Mouse (Mus musculus): Measurements from ENCODE around the gene Kcnh3. TPM values are rescaled to one million over a fixed set of nuclear protein-coding genes. Genes with fewer than 3 reads are reported as not detected.
"Not testable (repeated sequence)": the region's sequence is repeated elsewhere in the genome, so short reads cannot be mapped to it uniquely, and the experiment has no call there.

The Kcnh3 gene
- total RNA-seq, 2 experiments from 2014 or later, result not detected

DNA sequence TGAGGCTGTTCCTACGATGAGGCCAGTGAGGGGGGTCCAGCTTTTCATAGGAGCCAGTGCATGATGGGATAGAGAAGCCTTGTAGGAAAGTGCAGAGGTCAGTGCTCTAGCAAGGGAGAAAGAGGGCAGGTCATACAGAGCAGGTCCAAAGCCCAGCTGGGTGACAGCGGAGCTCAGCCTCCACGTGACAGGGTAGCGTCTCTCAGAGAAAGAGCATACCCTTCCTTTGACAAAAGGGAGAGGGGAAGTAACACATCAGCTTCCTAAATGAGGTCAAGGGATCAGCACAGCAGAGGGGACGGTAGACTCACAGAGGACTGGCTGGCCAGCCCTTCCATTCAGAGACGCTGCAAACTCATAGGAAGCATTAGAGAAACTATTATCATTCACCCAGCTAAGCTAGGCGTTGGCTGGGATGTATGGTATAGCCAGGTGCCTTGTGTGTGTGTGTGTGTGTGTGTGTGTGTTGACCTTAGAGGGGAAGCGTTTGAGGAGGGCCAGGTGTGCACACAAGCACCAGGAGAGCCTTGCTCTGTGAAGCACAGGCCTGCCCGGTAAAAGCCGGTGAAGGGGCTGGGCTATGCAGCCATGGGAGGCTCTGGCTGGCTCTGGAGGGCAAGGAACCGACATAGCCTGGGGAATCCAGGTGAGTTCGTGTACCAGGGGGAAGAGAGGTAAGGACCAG, 9.8 kb downstream of the Kcnh3 start:
- ATAC-seq (replicated peaks; ENCODE audit: low FRiP score, poor library complexity, severe bottlenecking), result no peak

DNA sequence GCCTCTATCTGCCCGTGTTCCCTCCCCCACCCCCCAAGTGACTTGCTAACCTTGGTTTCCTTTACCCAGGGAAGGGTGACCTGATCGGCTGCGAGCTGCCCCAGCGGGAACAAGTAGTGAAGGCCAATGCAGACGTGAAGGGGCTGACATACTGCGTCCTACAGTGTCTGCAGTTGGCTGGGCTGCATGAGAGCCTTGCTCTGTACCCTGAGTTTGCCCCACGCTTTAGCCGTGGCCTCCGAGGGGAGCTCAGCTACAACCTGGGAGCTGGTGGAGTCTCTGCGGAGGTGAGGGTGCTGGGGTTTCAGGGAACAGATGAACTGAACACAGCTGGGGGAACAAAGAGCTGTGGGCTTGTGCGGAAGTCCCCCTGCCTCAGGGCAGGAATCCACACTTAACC, 13.3 kb downstream of the Kcnh3 start:
- no peak for ATAC-seq (replicated peaks; ENCODE audit: low FRiP score, poor library complexity, severe bottlenecking)

DNA sequence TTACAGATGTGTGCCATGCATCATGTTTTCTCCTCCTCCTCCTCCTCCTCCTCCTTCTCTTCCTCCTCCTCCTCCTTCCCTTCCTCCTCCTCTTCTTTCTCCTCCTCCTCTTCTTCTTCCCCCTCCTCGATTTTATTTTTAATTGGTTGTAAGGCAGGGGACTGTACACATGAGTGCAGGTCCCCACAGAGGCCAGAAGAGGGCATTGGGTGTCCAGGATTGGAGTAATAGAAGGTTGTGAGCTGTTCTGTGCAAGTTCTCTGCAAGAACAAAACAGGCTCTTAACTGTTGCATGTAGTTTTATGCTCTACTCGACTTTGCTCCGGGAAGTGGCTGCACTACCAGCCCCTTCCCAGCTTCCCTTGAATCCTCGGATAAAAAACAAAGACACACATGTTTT, 15.5 kb downstream of the Kcnh3 start:
- ATAC-seq (replicated peaks; ENCODE audit: low FRiP score, poor library complexity, severe bottlenecking), result no peak

DNA sequence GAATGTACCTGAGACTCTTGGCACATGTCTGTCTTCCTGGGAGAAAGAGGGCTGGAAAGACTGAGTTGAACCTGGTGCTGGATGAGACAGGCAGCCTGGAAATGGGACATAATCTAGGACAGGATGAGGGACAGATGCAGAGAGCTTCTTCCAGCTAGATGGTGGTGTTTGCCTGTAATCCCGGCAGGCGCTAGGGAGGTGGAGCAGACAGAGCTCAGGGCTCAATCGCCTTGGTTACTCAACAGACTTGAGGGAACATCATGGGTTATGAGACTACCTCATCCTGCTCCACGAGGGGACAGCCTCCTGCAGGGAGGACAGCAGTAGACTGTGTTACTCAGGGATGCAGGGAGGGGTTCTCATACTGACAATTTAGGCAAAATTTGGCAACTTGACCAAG, 16.6 kb downstream of the Kcnh3 start:
- ATAC-seq (replicated peaks; ENCODE audit: low FRiP score, poor library complexity, severe bottlenecking), result no peak

DNA sequence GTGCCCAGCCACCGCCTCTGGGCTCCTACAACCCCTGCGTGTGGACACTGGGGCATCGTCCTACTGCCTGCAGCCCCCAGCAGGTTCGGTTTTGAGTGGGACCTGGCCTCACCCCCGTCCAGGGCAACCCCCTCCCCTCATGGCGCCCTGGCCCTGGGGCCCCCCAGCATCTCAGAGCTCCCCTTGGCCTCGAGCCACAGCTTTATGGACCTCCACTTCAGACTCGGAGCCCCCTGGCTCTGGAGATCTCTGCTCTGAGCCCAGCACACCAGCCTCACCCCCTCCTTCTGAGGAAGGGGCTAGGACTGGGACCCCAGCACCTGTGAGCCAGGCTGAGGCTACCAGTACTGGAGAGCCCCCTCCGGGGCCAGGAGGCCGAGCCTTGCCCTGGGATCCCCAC, 17.4 kb downstream of the Kcnh3 start:
- ATAC-seq (replicated peaks; ENCODE audit: low FRiP score, poor library complexity, severe bottlenecking), result no peak

DNA sequence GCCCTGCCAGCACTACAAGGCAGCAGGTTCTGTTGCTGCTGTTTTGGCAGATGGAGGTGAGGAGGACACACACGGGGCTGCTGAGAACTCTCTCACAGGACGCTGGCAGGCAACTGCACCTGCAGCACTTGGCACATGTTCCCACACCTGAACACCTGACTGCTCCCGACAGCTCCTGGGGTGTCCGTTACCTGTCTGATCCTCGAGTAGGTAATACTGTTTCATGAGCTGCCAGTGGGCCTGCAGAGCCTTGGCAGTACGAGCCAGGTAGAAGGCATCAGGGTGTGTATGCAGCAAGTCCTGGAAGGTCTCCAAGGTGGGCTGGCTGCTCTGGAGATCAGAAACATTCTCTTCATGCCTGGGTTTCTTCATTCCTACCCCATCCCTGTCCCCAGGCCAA, 22.1 kb downstream of the Kcnh3 start:
- not testable (repeated sequence) for ATAC-seq (replicated peaks; ENCODE audit: low FRiP score, poor library complexity, severe bottlenecking)

DNA sequence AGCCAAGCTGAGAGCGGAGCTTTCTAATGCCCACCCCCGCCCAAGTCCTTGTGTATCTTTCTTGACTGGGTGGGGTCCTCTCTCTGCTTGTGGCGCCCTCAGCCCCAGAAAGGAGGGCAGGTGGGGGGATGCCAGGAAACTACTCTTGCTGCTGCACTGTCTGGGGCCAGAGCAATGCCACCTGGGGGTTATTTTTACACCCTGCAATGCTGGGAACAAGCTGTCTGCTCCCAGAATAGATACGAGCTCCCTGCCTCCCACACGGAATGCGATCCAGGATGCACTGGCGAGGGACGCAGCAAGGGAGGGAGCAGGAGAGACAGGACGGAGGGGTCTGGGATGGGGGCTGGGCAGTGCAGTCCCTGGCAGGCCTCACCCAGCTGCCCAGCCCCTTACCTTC, 24.3 kb downstream of the Kcnh3 start:
- no peak for ATAC-seq (replicated peaks; ENCODE audit: low FRiP score, poor library complexity, severe bottlenecking)

DNA sequence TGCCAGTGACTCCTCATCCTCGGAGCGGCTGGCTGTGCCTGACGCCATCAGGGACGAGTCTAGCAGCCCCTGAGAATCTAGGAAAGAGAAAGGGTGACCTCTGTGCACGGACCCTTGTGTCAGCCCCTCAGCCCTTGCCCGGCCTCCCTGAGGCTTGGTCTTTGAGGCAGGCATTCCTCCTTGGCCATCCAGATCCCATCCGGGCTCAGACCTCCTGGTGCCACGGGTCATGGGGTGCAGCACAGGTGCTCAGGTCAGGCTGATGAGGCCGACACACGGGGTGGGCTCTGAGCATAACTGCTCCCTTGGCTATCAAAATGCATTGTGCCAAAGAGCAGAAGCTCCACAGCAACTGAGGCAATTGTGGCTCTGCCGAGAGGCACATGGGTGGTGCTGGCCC, 25.3 kb downstream of the Kcnh3 start:
- no peak for ATAC-seq (replicated peaks; ENCODE audit: low FRiP score, poor library complexity, severe bottlenecking)

DNA sequence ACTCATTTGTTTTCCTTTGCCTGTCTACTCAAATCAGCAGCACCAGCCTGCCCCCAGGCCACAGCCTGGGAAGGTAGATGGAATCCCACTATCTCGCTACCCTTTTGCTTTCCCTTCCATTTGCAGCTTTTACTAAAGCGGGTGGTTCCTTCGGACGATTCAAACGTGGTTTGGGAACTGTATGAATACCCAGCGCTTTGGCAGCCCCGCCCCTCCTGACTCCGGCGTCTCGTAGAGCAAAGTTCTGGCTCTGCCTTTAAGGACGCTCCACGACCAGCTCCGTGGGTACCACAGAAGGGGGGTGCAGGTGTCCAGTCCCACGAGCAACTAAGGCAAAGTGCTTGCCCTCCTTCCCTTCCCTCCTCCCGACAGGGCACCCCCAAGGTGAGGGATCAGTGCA, 26.4 kb downstream of the Kcnh3 start:
- peak; percentile 41 for ATAC-seq (replicated peaks; ENCODE audit: low FRiP score, poor library complexity, severe bottlenecking)

DNA sequence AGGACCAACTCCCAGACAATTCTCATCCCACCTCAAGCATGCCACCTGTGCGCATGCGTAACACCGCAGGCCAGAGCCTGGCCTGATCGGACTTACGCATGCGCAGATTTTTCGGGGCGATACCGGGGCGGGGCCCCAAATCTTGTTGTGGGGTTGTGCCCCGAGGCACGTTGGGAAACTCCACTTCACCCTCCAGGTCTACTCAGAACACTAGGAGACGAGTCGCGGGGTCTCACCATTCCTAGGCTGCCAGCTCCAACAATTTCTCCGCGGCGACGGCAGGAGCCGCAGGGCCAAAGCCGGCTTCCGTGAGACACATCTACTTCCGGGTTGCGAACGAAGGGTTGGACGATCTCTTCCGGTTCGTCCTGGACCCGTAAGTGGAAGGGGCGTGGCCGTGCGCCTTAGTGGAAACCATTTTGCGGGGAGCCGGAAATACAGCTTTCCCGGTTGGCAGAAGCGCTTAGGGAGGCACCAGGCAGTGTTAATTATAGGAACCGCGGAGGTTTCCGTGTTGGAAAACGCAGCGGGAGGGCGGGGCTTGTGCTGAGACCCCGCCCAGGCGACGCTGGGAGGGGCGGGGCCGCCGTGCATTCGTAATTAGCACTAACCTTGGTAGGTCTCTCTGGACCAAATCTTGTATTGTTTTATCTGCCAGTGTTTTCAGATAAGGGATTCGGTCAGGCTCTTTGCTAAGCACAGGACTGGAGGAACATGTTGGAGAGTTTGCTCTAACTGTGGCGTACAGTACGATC, 27.1 kb downstream of the Kcnh3 start, which contains the start of gene Mcrs1:
TSS of gene Mcrs1 (minus strand) at position 336 of the 755 bp plus-strand sequence.
- peak; percentile 91 for ATAC-seq (replicated peaks; ENCODE audit: low FRiP score, poor library complexity, severe bottlenecking)

DNA sequence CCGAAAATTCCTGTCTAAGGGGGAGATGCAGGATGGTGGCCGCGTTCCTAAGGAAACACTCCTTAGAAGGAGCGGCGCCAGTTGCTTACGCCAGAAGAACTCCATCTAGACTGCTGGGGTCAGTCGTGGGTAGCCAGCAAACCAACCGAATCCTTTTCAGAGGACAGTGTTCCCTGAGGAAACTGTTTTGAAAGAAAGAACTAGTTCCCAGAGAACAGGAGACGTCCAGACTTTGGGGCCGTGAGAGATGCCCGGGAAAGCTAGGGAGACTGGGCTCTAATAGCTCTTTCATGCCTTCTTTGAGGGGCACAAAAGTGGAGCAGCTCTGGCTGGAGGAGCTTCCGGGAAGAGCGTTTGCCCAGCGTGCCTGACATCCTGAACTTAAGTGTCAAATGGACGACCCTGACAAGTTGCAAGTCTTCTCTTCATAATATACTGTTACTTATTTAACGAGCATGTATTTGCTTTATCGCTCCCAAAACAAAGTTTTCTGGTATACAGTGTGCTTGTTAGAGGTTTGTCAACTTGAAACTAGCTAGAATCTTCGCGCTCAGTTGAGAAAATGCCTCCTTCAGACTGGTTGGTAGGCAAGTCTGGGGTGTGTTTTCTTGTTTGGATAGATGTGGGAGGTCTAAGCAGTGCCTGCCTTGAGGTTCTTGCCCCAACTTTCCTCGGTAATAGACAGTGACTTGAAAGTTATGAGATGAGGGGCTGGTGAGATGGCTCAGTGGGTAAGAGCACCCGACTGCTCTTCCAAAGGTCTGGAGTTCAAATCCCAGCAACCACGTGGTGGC, 27.9 kb downstream of the Kcnh3 start:
- peak; percentile 26 for ATAC-seq (replicated peaks; ENCODE audit: low FRiP score, poor library complexity, severe bottlenecking)

DNA sequence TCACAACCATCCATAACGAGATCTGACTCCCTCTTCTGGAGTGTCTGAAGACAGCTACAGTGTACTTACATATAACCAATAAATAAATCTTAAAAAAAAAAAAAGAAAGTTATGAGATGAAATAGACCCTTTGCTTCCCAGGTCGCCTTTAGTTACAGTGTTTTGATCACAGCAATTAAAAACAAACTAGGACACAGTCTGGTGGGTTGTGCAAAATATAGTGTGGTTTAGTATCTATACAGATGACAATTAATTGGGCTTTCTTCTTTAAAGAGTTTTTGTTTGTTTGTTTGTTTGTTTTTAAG, 28.5 kb downstream of the Kcnh3 start:
- not testable (repeated sequence) for ATAC-seq (replicated peaks; ENCODE audit: low FRiP score, poor library complexity, severe bottlenecking)

DNA sequence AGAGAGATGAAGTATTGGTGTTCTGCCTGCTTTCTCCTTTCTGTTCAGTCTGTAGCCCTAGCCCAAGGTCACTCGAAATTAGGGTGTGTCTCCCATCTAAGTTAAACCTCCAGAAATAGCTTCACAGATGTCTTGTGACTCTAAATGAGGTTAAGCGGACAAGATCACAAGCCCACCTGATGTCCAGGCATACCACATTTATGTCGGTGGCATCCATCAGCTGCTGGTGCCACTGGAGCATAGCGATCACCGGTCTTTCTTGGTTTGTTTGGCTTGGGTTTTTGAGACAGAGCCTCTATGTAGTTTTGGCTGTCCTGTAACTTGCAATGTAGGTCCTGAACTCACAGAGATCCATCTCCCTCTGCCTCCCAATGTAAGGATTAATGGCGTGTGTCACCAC, 29.1 kb downstream of the Kcnh3 start:
- no peak for ATAC-seq (replicated peaks; ENCODE audit: low FRiP score, poor library complexity, severe bottlenecking)

DNA sequence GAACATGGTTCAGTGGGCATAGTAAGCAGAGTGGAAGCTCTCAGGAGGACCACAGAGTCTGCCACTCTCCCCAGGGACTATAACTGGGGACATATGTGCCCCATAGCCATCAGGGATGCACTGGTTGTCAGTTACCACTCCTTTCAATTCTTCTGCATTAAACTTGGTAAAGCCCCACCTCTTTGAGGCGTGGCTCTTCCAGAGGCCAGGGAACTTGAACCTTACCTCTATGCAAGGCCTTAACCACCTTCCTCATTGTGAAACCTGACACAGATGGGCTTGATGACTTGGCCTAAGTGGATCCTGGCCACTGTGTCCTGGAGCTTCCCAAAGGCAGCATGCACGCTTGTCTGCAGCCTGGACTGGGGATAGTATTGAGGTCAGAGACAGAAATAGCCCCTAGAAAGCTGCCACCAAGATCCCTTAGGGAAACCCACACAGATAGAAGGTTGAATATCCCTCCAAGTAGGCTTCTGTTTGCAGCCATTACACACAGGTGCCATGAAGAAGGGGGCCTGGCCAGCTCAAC, 29.9 kb downstream of the Kcnh3 start:
- no peak for ATAC-seq (replicated peaks; ENCODE audit: low FRiP score, poor library complexity, severe bottlenecking)

DNA sequence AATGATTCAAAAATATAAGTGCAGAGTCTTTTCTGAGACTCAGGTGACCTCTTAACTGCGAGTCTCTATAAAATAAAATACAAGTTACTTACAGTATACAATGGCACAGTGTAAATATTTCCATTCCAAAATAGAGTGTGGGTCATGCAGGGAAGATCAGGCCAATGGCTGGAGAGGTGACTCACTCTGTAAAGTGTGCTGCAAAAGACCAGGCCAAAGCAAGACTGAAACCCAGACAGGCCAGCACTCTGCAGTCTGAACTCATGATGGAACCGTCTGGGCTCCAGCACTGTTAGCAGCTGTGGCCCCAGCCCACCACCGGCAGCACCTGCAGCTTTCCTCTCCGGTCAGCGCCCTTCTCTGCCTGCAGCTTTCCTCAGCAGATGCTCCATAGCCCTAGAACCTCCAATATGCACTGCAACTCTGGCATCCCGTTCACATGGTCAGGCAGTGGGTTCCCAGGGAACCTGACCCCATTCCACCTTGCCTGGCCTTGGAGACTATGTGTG, 30.6 kb downstream of the Kcnh3 start:
- ATAC-seq (replicated peaks; ENCODE audit: low FRiP score, poor library complexity, severe bottlenecking), result no peak

DNA sequence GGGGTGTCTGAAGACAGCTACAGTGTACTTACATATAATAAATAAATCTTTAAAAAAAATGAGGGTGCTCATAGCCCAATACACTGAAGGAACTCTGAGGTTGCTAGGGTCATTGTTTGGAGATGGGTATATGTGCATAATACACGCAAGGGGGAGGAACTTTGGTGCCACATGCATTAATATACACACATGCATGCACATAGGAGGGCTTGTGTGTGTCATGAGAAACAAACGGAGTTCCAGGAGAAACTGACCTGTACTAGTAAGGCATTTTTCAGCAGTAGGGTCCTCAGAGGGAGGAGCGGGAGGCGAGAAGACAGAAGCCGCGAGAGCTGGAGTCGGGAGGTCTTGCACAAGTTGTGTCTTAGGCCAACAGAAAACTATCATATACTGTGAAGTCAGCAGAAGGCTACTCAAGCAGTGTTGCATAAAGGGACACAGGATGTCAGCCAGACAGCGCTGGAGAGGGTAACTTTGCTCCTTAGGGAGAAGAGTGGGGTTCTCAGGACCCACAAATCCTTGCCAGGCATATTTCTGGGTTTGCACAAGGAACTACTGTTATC, 34.6 kb downstream of the Kcnh3 start:
- ATAC-seq (replicated peaks; ENCODE audit: low FRiP score, poor library complexity, severe bottlenecking), result no peak

DNA sequence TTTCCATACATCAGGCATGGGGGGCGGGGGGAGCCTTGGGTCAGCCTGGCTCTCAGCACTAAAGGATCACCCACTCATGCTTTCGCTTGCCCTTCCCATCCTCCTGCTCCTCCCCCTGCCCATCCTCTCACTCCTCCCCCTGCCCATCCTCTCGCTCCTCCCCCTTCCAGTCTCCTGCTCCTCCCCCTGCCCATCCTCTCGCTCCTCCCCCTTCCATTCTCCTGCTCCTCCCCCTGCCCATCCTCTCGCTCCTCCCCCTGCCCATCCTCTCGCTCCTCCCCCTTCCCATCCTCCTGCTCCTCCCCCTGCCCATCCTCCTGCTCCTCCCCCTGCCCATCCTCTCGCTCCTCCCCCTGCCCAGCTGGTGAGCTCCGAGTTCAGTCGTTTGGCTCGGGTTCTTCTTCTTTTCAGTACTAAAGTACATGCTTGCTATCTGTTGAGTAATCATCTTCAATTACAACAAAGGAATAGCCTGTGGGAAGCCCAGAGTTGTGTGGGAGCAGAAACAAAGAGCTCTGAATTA, 35.1 kb downstream of the Kcnh3 start:
- ATAC-seq (replicated peaks; ENCODE audit: low FRiP score, poor library complexity, severe bottlenecking), result peak; percentile 58

DNA sequence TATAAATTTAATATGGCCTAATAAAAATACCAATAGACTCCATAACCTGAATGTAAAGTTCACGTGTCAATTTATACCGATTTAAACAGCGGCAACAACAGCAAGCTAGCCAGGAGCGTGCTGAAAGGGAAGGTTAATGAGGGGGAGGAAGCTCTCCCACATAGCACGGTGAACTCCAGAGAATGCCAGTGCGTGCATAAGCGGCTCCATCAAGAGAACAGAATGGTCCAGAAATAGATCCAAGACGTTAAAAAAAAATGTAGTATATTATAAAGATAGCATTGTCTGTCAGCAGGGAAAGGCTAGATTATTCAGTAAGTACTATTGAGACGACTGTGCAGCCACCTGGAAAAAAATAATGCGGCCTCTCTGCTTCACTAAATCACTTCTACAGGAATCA, 38.0 kb downstream of the Kcnh3 start:
- no peak for ATAC-seq (replicated peaks; ENCODE audit: low FRiP score, poor library complexity, severe bottlenecking)

DNA sequence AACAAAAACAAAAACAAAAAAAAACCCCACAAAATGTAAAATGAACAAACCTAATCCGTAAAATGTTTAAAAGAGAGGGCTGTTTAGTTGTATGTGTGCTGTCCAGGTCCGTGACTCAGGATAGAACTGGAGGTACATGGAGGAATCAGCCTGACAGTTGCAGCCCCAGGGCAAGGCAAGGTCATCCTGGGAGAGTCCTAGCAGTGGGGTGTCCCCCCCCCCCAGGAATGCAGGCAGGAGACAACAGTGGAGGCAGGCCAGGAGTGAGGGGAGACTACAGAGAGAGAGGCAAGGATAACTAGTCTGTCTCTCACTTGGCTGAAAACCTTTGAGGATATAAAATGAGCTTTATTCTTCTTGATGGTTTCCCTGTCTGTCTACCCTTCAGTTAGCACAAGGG, 39.7 kb downstream of the Kcnh3 start:
- no peak for ATAC-seq (replicated peaks; ENCODE audit: low FRiP score, poor library complexity, severe bottlenecking)

DNA sequence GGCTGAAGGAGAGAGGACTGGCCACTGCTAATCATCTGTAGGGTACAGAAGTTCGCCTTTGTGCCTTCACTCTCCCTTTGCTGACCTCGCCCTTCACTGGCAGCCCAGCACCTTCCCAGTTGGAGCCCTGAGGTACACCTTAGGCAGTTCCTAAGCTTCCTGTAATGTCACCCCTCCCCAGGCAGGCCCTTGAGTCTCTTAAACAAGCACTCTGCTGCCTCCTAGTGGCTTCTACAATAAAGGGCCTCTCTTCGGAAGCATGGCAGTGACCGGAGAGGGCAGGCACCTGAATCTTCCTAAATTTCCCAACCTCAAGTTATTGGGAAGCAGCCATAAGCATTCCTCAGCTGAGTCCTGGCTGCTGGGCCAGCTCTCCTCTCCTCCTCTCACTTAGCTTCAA, 41.0 kb downstream of the Kcnh3 start:
- ATAC-seq (replicated peaks; ENCODE audit: low FRiP score, poor library complexity, severe bottlenecking), result peak; percentile 69
